Mouse (Mus musculus) monocyte, adult 5-6 weeks (primary cell): ENCODE results near the gene Fcgr2b. TPM values are rescaled to one million over a fixed set of nuclear protein-coding genes. Genes with fewer than 3 reads are reported as not detected.
"Not testable (repeated sequence)": the region's sequence is repeated elsewhere in the genome, so short reads cannot be mapped to it uniquely, and the experiment has no call there.

Experiments
- ATAC-seq: fragments of 153-309, 156-312 bp; replicated peaks from 2 replicates; pipeline ENCODE4 v1.8.0; 2017; ENCODE audit warnings: mild to moderate bottlenecking; ENCODE audit not compliant: low TSS enrichment, insufficient number of reproducible peaks, severe bottlenecking, poor library complexity, low FRiP score
- total RNA-seq: library from RNA; stranded (forward); fragments of 200-1000, 200-491, 200-594 nt; gene quantifications from 3 replicates; pipeline ENCODE4 v1.2.3, GENCODE M21; 2017

Gene Fcgr2b
- total RNA-seq, 1 experiment from 2014 or later = 181 TPM

DNA sequence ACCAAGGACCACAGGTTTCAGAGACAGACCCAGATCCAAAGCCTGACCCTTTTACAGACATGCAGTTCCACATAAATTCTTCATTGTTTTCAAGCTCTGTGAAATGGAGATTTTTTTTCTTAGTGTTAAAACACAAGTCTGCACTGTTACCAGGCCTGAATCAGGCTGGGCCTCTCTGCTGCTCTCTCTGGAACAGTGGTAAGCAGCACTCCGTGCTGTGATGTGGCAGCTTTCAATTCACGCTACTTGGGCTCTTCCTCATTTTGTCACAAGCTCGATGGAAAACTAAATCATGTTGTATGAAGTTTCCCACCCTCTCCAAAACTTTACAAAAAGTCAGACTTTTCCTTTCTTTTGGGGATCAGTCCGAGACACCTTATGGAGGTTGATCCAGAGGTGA is 6.7 kb upstream of the Fcgr2b start:
- ATAC-seq = no peak

DNA sequence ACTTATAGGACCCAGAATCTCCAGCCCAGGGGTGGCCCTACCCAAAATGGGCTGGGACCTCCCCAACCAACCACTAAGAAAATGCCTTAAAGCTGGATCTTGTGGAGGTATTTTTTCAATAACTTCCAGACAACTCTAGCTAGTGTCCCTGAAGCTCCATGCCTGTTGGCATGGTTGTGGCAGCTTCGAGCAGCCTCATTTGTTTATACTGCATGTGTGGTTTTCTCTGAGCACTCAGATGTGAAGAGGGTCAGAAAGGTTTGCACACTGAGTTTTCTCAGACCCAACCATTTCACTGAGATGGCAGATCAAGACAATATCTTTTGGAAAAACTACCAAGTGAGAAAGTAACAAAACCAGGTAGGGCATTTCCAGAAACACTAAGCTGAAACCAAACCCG is 6.0 kb upstream of the Fcgr2b start:
- no peak for ATAC-seq

DNA sequence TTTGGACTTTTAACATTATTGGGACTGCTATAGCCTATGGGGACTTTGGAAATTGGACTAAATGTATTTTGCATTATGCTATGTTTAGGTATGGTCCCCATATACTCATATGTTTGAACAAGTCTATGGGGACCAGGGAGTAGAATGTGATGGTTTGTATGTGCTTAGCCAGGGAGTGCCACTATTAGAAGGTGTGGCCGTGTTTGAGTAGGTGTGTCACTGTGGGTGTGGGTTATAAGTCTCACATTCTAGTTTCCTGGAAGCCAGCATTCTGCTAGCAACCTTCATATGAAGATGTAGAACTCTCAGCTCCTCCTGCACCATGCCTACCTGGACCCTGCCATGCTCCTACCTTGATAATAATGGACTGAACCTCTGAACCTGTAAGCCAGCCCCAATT is 5.3 kb upstream of the Fcgr2b start:
- not testable (repeated sequence) for ATAC-seq

DNA sequence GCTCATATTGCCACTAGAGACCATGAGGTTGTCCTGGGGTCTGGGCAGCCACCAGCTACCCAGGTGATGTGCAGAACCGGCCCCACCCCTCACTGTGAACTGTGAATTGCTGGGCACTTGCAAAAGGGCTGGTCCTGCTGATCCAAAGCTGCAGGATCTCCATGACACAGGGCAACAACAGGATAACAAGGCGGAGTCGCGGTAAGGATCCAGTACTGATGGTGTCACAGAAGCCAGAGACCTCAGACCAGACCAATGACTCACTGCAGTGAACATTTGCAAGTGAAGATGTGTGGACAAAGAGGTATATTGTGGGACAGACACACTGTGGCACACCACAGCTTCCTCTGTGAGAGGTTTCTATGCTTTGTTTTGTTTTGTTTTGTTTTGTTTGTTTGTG is 2.3 kb upstream of the Fcgr2b start:
- ATAC-seq = 0 out of 2 replicates have a peak, but pooled peaks have one; percentile 32

DNA sequence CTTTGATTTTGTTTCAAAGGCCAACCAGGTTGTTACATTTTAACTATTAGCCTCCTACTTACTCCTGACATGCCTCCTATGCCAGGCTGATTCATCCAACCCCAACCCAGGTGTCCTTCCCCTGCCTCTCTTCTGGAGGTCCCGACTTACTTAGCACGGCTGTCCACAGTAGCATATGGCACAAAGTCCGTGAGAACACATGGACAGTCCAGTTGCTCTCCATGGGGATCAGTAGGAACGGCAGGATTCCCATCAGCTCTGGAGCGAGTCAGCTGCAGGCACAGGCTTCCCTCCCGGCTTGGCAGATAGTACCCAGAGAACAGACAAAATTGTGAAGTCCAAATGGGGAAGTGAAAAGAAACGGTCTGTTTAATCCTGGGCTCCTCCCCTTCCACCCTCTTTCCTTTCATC is 591 bp downstream of the Fcgr2b start:
- ATAC-seq = peak; percentile 77

DNA sequence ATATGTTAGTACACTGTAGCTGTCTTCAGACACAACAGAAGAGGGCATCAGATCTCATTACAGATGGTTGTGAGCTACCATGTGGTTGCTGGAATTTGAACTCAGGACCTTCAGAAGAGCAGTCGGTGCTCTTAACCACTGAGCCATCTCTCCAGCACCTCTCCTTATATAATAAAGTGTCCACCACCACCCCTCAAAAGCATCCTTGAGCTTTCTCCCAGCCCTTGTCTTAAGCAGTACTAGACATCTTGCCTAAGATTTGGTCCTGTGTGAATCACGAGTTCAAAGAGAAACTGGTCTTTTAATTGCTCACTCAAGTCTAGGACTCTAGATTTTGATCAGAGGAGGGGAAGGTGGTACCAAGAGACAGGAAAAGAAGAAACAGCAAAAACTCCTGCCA is 997 bp downstream of the Fcgr2b start:
- not testable (repeated sequence) for ATAC-seq

DNA sequence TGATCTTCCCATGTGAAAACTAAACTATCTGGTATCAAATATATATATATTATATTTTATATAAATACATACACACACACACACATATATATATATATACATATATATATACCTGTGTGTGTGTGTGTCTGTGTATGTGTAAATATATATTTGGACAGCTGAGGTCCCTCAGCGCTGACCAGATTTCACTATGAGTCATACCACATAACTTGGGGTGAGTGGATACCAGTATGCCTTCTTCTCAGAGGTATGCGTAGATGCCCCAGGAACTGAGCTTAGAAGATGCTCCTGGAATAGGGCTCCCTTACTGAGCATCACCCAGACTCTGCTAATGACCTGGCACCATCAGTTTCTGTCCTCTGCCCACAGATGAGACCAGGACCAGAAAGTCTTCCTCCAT is 1.6 kb downstream of the Fcgr2b start:
- ATAC-seq = no peak

DNA sequence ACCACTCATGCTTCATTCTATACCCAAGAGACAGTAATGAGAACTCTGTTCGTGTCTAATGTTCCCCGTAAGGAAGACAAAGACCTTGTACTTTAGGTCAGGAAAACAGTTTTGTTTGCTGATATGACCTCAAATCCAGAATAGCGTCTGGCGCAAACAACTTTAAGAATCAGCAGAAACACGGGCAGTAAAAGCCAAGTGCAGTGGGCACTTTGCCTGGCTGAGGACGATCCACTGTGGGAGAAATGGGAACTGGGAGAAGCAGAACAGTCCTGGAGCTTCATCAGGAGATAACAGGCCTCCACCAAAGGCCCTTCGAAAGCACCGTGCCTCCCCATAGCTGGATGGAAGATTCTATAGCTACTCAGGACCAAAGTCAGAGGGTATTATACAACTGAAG is 2.2 kb downstream of the Fcgr2b start:
- no peak for ATAC-seq

DNA sequence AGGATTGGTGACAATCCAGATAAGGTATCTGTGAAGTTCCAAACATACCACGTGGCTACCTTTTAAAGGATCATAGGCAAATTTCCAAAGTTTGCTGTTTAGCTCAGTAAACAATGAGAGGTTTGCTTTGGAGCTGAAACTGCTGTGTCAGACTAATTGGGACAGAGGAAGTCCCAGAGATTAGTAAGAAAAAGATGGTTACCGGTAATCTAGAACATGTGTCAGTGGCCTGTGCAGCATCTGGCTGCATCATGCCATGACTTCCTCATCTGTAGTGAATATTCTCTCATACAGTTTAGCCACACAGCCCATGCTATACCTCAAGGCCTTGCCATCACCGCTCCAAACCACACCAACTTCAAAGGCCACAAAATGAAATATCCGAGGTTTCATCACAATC is 3.4 kb downstream of the Fcgr2b start:
- peak; percentile 65 for ATAC-seq

DNA sequence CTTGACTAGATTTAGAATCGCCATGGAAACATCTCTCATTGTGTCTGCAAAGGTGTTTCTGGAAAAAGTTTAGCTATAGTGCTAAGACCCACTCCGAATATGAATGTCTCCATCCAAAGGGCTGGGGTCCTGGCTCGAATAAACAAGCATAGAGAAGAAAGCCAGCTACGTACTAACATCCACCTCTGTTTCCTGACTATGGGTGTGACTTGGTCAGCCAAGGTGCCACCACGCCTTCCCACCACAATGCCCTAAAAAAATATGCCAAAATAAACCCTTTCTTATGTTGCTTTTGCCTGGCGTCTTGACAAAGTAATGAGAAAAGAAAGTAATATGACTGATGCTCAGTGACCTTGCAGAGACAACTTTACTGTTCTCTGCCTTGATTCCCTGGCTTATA is 3.9 kb downstream of the Fcgr2b start:
- ATAC-seq = no peak

DNA sequence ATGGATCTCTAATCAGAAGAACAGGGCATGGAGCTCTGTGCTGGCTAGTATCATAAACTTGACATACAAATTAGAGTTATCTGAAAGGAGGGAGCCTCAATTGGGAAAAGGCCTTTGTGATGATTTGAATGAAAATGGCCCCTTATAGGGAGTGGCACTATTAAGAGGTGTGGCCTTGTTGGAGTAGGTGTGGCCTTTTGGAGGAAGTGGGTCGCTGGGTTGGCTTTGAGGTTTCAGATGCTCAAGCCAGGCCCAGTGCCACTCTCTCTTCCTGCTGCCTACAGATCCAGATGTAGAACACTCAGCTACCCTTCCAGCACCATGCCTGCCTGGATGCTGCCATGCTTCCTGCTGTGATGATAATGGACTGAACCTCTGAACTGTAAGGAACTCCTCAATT is 7.8 kb downstream of the Fcgr2b start:
- ATAC-seq = no peak

DNA sequence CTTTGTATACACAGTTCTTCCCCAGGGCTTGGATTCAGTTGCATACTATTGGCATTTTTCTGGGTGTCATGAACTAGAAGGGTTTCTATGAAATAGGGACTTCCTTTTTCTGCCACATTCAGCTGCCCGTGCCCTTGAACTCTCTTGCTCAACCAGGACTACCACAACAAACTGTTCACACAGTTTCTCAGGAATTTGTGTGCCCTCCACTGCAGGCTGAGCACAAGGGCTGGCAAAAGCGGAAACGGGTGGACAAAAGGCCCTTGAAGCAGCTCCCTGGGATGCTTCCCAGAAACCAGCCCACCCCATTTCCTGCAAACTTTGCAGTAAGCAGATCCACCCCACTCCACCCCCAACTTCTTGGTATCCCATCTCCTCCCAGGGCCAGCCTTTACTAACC is 8.8 kb downstream of the Fcgr2b start:
- ATAC-seq = peak; percentile 70

DNA sequence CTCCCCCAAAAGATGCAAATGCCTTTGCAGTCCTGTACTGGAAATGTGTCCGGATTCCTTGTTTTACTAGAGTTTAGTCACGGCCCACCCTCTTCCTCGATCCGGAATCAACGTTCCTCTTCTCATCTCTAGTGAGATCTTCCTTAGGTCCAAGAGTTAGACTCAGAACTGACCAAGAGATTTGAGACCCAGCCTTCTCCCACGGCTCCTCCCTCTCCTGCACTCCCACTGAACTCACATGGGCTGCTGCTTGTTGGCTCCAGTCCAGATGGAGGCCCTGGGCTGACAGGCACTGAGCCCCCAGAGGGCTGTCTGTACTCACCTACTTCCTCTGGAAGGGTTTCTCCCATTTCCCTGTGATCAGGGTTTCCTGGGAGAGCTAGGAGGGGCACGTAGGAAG is 13.3 kb downstream of the Fcgr2b start:
- ATAC-seq = no peak

DNA sequence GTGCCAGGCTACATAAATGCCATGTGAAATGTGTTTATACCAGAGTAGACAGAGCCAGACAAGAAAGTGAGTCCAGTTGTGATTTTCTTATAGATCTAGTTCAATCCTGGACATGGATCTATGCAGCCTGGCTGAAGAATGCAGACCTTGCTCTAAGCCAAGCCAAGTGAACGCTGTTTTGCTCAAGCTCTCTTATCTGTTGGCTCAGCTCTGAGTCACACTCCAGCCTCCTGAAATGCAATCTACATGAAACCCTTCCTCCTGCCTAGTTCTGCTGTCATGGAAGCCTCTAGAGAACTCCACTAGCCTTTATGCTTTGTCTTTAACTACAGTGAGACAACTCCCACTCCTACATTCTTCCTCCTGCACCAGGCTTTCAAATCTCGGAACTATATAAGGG is 14.0 kb downstream of the Fcgr2b start:
- no peak for ATAC-seq

DNA sequence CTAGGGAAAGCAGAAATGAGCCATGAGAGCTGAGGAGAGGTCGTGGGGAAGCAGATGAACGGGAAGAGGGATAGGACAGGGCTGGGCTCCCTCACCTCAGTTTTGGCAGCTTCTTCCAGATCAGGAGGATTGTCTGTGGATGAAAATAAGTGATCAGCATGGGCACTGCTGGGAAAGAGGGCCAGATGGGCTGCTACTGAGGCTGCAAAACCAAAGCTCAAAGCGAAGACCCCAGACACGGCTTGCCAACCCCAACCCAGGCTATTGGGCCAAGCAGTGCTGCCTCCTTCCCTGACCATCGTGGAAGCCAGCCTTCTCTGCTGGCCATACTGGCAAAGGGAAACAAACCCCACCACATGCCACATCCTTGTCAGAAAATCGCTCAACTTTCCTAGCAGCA is 15.2 kb downstream of the Fcgr2b start:
- no peak for ATAC-seq

DNA sequence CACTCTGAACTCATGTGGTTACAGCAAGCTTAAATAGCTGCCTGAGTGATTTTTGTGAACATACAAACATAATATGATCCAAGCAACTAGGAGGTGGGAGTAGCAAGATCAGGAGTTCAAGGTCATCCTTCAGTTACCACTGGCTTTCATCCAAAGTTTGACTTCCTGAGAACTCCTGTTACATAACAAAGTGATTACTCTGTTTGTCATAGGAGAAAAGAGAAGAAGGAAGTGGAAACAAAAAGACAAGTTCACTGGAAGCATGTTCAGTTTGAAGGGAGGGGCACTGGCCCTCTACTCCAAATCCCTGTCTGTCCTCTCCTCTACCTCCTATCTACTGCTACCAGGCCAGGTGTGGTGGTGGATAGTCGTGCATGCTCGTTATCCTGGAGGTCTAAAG is 16.6 kb downstream of the Fcgr2b start:
- 0 out of 2 replicates have a peak, but pooled peaks have one; percentile 9 for ATAC-seq

DNA sequence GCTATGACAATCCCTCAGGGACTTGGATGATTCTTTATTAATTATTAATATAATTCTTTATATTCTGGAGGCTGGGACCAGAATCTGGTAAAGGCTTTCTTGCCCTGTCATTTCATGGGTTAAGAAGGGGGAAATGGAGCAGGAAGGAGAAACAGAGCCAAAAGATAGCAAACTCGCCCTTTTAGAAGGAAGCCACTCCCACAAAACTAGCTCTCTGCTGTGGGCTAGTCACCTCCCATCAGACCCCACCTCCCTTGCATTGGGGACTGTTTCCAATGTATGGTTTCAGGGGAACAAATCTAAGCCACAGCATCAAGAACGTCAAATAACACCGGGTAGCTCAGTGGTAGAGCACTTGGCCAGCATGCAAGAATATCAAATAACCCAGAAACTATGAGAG is 18.1 kb downstream of the Fcgr2b start:
- ATAC-seq = no peak

DNA sequence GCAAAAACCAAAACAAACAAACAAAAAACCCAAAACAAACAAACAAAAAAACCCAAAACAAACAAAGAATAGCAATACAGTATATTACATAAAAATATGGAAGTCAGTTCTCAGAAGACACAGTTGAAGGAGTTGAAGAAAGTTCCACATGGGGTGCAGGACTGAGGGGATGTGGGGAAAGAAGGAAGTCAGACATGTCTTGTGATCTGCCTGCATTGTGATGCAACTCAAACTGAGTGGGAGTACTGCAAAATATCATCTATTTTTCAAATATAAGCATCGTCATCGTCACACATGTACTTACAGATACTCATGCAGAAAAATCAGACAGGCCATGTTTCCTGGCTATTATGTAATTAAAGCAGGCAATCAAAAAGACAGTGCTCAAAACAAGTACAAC is 23.2 kb downstream of the Fcgr2b start:
- peak; percentile 98 for ATAC-seq

DNA sequence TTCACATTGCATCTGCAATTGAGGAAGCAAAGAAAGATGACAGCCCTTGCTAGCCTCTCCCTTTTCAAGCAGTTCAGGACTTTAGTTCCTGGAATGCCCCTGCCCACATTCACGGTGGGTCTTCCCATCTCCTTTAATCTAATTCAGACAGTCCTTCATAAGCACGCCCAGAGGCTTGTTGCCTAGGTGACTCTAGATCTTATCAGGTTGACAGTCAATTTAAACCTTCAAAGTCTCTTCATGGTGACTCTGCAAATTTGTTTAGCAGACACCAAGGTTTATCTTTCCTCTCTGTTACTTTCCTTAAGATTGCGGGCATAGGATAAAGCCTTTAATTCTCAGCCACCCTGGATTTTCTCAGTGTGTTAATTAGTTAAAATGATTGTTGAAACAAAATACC is 25.6 kb downstream of the Fcgr2b start:
- ATAC-seq = peak; percentile 43; the same call in 1 of the 2 replicates

DNA sequence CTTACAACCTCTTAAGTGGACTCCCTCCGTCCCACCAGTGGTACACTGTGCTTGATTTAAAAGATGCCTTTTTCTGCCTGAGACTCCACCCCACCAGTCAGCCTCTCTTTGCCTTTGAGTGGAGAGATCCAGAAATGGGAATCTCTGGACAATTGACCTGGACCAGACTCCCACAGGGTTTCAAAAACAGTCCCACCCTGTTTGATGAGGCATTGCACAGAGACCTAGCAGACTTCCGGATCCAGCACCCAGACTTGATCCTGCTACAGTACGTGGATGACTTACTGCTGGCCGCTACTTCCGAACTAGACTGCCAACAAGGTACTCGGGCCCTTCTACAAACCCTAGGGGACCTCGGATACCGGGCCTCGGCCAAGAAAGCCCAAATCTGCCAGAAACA is 31.4 kb downstream of the Fcgr2b start:
- not testable (repeated sequence) for ATAC-seq

DNA sequence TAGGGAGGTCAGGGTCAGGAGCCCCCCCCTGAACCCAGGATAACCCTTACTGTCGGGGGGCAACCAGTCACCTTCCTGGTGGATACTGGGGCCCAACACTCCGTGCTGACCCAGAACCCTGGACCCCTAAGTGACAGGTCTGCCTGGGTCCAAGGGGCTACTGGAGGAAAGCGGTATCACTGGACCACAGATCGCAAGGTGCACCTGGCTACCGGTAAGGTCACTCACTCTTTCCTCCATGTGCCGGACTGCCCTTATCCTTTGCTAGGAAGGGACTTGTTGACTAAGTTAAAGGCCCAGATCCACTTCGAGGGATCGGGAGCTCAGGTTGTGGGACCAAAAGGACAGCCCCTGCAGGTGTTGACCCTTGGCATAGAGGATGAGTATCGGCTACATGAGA is 32.2 kb downstream of the Fcgr2b start:
- not testable (repeated sequence) for ATAC-seq
